Mouse (Mus musculus): ENCODE measurements around the gene Tmem56. TPM values are rescaled to one million over a fixed set of nuclear protein-coding genes. Genes with fewer than 3 reads are reported as not detected.

Tmem56 gene
- total RNA-seq, 2 experiments from 2014 or later, result 44.0 to 52.1 TPM

- DNase-seq (ENCODE audit: low spot score), result no peak
Measured at GRCm38 (mm10) chr3:121279679-121280078, 3.2 kb downstream of the Tmem56 start.

- DNase-seq (ENCODE audit: low spot score), result no peak
Measured at GRCm38 (mm10) chr3:121277557-121277956, 5.3 kb downstream of the Tmem56 start.

- DNase-seq (ENCODE audit: low spot score), result no peak
Measured at GRCm38 (mm10) chr3:121277009-121277408, 5.9 kb downstream of the Tmem56 start.

- no peak for DNase-seq (ENCODE audit: low spot score)
Measured at GRCm38 (mm10) chr3:121274010-121274409, 8.9 kb downstream of the Tmem56 start.

GRCm38 (mm10) chr3:121272577-121272976, 10.3 kb downstream of the Tmem56 start:
- no peak for DNase-seq (ENCODE audit: low spot score)

- no peak for DNase-seq (ENCODE audit: low spot score)
Measured at GRCm38 (mm10) chr3:121267283-121267682, 15.6 kb downstream of the Tmem56 start.

GRCm38 (mm10) chr3:121264242-121264641, 18.7 kb downstream of the Tmem56 start:
- DNase-seq (ENCODE audit: low spot score), result no peak

- peak; percentile 62 for DNase-seq (ENCODE audit: low spot score)
Measured at GRCm38 (mm10) chr3:121263205-121263548, 19.7 kb downstream of the Tmem56 start.

GRCm38 (mm10) chr3:121262521-121263204, 20.2 kb downstream of the Tmem56 start:
- peak; percentile 53 for DNase-seq (ENCODE audit: low spot score)

- no peak for DNase-seq (ENCODE audit: low spot score)
Measured at GRCm38 (mm10) chr3:121261939-121262520, 20.9 kb downstream of the Tmem56 start.

GRCm38 (mm10) chr3:121261251-121261650, 21.6 kb downstream of the Tmem56 start:
- DNase-seq (ENCODE audit: low spot score), result no peak

GRCm38 (mm10) chr3:121260831-121261230, 22.1 kb downstream of the Tmem56 start:
- no peak for DNase-seq (ENCODE audit: low spot score)

- DNase-seq (ENCODE audit: low spot score), result no peak
Measured at GRCm38 (mm10) chr3:121260041-121260440, 22.9 kb downstream of the Tmem56 start.

- no peak for DNase-seq (ENCODE audit: low spot score)
Measured at GRCm38 (mm10) chr3:121258521-121259478, 24.1 kb downstream of the Tmem56 start.

GRCm38 (mm10) chr3:121257418-121257817, 25.5 kb downstream of the Tmem56 start:
- no peak for DNase-seq (ENCODE audit: low spot score)

GRCm38 (mm10) chr3:121256131-121256530, 26.8 kb downstream of the Tmem56 start:
- peak; percentile 75 for DNase-seq (ENCODE audit: low spot score)

GRCm38 (mm10) chr3:121255501-121255900, 27.4 kb downstream of the Tmem56 start:
- no peak for DNase-seq (ENCODE audit: low spot score)

GRCm38 (mm10) chr3:121250576-121251433, 32.1 kb downstream of the Tmem56 start:
- no peak for DNase-seq (ENCODE audit: low spot score)

- DNase-seq (ENCODE audit: low spot score), result no peak
Measured at GRCm38 (mm10) chr3:121250048-121250447, 32.9 kb downstream of the Tmem56 start.

- no peak for DNase-seq (ENCODE audit: low spot score)
Measured at GRCm38 (mm10) chr3:121242941-121243340, 40.0 kb downstream of the Tmem56 start.

Measured in gastrocnemius, adult 18-20 months (tissue).